Mouse (Mus musculus): ENCODE measurements around the gene Lbr.

Gene Lbr

GRCm38 (mm10) chr1:181842781-181843180, at the start of gene Lbr:
TSS of gene Lbr (minus strand) at chr1:181843046.
- DNase-seq (ENCODE audit: extremely low spot score, low read depth, low spot score) = no peak

DNA sequence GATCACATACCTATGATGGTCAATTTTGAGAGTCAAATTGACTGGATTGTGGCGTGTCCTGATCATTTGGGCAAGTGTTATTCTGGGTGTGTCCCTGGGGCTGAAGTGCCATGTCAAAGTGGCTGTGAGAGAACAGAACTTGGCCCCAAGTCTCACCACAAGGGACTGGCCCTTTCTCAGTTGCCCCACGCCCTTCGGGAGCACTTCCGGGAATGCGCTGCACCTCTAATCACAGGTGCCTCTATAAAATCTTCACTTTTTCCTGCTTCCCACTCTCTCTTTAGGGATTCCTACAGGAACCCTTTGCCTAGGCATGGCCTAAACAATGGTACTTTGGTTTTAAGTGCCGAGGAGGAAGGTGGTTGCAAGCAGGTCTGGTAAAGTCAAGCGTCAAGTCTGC, 46.8 kb upstream of the Lbr start:
- DNase-seq (ENCODE audit: extremely low spot score, low read depth, low spot score) = no peak

DNA sequence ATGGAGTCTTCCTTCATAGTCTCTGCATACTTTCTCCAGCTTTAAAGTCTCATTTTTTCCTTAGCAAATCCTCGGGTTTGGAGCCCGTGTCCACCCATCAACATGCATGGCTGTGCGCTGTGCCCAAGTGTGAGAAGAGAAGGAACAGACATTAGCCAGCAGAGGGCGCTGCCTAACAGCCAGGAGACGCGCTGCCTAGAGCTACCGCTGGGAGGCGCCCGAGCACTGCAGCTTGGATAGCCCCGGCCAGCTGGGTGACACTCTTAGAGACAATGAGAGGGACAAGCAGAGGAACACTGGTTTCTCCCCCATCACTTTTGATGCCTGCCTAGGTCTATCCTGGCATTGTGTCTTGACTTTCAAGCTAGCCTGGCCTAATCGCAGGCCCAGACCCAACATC, 46.0 kb upstream of the Lbr start:
- peak; percentile 47 for DNase-seq (ENCODE audit: extremely low spot score, low read depth, low spot score)

DNA sequence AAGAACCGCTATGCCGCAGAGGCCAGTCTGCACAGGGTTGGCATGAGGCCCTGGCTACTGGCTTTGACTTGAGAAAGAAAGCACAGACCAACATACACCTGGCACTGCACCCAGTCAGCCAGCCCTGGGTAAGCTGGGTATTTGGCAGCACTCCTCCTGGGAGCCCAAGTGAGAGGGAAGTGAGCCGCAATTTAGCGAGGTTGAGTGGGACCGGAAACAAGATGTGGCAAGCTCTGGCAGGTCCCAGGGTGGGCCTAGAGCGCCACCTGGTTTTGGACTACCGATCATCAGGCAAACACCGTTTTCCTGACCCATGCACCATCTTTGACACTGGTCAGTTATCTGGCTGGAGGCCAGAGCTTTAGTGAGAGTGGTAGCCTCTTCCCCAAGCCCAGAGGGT, 38.7 kb upstream of the Lbr start:
- no peak for DNase-seq (ENCODE audit: extremely low spot score, low read depth, low spot score)

DNA sequence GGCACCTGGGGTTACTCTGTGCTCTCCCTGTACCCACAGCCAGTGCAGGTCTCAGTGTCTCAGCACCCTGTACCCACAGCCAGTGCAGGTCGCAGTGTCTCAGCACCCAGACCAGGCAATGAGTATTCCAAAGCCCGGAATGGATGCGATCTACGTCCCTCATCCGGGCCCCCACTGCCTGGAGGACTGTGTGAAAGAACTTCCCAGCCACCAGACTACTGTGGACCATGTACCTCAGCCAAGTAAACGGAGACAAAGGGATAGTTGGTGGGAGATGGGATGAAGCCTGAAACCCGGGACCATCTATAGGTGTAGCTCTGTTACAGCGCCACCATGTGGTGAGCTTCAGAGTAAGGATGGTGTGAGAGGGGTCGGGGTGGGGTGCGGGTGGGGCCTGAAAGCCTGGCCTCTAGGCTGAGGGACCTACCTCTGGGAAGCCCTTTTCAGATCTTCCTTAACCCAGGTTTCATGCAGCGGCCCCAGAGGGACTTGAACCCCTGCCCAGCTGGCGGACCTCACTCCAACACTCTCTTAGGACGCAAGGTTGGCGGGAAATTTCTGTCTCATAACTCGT, 38.0 kb upstream of the Lbr start:
- no peak for DNase-seq (ENCODE audit: extremely low spot score, low read depth, low spot score)

GRCm38 (mm10) chr1:181878436-181878835, 35.6 kb upstream of the Lbr start:
- no peak for DNase-seq (ENCODE audit: extremely low spot score, low read depth, low spot score)

GRCm38 (mm10) chr1:181877088-181877487, 34.2 kb upstream of the Lbr start:
- DNase-seq (ENCODE audit: extremely low spot score, low read depth, low spot score) = no peak

DNA sequence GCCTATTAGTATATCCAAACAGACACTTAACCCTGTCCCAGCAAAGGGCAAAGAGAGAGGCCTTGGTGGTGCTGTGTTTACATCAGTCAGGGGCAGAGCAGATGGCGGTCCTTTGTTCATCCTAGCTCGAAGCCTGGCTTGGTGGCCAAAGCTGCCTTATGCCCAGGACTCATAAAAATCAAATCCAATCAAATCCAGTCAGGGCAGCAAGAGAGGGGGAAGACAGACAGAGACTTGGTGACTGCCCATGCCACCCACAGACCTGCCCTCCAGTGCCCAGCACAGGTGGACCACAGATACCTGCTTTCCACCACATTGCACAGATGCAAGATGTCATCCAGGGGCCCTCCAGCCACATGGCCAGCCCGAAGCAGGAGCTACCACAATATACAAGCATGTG, 33.8 kb upstream of the Lbr start:
- DNase-seq (ENCODE audit: extremely low spot score, low read depth, low spot score) = no peak

GRCm38 (mm10) chr1:181873086-181873920, 30.5 kb upstream of the Lbr start:
- no peak for DNase-seq (ENCODE audit: extremely low spot score, low read depth, low spot score)

DNA sequence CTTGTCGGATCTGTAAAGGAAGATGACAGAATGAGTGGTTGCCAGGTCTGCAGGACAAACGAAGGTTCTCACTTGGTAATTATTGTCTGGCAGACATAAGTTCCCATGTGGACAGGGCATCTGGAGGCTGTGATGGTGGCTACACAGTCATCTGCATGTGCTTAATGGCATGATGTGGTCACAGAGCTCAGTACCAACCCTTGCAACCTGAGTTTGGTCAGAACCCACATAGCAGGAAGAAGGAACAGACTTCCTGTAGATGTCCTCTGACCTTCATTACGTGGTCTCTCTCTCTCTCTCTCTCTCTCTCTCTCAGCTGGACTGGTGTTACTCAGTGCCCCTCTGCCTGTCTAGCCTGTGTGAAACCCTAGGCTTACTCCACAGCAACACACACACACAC, 29.8 kb upstream of the Lbr start:
- DNase-seq (ENCODE audit: extremely low spot score, low read depth, low spot score) = no peak

DNA sequence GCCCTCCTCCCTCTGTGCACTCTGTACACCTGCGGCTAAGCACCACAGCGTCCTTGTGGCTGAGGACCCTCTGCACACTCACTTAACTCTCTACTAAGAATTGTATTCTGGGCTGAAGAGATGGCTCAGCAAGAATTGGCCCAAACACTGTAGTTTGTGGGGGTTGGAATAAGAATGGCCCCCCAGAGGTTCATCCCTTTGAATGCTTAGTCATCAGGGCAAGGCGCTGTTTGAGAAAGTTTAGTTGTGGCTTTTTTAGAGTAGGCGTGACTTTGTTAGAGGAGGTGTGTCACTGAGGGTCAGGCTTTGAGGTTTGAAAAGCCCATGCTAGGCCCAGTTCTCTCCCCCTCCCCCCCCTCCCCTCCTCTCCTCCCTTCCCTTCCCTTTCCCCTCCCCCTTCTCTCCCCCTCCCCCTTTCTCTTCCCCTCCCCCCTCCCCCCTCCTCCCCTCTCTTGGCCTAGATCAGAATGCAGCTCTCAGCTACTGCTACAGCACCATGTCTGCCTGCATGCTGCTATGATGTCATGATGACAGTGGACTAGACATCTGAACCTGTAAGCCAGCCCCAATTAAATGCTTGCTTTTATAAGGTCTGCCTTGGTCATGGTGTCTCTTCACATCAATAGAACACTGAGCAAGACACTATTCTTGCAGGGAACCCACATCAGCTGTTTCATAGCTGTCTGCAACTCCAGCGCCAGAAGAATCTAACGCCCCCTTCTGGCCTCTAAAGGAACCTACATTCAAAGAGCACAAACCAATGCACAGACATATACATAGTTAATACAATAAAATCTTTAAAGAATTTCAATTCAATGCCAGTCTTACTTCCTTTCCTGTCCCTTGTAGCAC, 23.8 kb upstream of the Lbr start:
- no peak for DNase-seq (ENCODE audit: extremely low spot score, low read depth, low spot score)

- no peak for DNase-seq (ENCODE audit: extremely low spot score, low read depth, low spot score)
These were observed 23.0 kb upstream of the Lbr start for GRCm38 (mm10) chr1:181865863-181866216.

DNA sequence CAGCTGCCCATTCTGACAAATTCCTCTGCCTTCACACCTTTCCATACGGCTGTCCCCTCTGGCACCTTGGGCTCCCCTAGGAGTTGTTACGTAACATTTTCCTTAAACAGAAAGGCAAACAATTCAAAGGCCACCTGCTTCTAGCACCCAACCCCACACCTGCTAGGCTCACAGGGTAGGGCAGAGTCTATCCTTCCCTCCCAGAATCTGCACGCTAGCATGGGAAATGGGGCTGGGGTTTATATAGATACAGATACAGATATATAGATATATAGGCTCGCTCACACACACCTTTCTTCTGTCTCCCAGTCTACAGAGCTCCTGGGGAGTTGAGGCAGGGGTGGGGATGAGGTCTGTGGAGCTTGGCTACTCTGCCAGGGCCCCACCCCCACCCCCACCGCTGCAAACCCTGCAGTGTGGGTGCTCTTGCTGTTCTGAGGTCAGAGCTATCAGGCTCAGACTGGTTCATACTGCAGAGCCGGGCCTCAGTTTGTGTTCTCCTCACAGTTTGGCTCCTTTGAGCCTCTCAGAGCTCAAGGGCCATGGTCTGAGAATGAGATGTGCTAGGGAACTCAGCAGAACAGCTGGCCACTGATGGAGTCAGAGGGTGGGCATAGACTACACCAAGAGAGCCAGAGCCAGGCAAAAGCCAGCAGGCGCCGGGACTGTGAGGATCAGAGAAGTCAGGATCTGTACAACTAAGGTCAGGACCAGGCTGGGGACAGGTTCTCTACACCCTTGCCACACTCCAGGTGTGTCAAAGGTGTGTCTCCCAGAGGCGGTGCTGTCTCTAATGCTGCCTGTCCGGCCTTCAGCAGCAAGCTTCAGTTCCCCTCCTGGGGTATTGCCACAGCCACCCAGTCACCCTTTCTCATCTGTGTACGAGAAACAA, 22.4 kb upstream of the Lbr start:
- no peak for DNase-seq (ENCODE audit: extremely low spot score, low read depth, low spot score)

DNA sequence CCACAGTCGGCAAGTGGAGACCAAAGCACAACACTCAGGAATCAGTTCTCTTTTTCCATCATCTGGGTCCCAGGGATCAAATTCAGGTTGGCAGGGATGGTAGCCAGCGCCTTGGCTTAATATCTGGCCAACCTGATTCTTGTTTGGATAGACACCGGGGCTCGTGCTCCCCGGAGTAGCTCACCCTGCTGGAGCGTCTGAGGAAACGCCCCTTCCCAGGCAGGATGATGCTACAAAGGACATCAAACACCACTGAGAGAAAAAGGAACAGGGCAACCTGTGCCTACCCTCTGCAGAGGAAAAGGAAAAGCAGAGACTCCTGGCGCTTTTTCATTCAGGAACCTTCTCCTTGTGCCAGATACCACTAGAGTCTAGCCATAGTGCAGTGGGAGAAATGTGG, 20.6 kb upstream of the Lbr start:
- no peak for DNase-seq (ENCODE audit: extremely low spot score, low read depth, low spot score)

DNA sequence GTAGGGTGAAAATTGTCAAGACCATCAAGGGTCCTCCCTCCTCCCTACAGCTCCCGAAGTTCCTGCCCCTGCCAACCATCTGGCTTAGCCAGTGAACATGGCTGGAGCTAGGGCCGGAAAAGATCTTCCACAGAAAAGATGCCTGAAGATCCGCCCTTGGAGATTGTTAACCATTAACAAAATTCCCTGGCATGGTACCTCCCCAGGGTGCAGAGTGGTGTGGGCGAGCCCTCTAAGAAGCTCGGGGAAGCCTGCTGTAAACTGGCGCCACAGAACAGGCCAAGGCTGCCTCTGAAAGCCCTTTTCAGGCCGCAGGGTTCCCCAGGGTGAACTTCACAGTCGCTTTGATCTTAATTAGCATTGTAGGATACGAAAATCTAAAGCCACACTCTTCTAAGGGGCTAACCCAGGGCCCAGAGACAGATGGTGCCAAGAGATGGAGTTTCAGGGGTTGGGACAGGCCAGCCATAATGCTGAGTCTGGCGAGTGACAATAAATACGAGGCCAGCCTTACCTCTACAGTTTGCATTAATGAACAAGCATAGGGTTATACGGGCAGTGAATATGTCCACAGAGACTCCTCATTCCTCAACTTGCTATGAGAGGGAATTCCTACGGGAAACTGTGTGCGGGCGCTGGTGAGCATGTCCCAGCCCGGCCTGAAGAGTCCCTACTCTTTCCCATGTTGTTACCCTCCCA, 20.0 kb upstream of the Lbr start:
- no peak for DNase-seq (ENCODE audit: extremely low spot score, low read depth, low spot score)

DNA sequence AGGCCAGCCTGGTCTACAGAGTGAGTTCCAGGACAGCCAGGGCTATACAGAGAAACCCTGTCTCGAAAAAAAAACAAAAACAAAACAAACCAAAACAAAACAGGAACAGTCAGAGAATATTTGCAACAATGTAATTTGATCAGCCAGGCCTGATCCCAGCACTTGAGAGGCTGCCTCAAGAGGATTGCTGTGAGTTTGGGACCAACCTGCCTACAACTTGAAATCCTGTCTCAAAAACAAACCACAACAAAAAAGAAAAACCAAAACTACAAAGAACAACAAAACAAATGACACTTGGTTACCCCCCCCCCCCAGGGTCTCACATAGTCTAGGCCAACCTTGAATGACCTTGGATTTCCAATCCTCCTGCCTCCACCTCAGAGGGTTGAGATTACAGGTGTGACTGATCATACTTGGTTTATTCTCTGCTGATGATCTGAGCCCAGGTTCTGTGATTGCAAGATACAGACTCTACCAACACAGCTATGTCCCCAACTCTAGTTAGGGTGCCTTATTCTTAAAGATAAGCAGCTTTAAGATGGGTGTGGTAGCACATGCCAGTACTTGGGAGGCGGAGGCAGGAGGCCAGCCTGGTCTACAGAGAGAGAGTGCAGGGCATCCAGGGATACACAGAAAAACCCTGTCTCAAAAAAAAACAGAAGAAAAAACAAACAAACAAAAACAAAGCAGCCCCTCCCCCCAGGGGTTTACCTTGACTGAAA, 18.5 kb upstream of the Lbr start:
- no peak for DNase-seq (ENCODE audit: extremely low spot score, low read depth, low spot score)

- no peak for DNase-seq (ENCODE audit: extremely low spot score, low read depth, low spot score)
These were observed 17.8 kb upstream of the Lbr start for GRCm38 (mm10) chr1:181860659-181861058.

GRCm38 (mm10) chr1:181856329-181856728, 13.5 kb upstream of the Lbr start:
- DNase-seq (ENCODE audit: extremely low spot score, low read depth, low spot score) = no peak

- no peak for DNase-seq (ENCODE audit: extremely low spot score, low read depth, low spot score)
These were observed 12.0 kb upstream of the Lbr start for GRCm38 (mm10) chr1:181854829-181855228.

Data from hindlimb bud, embryonic 11.5 days (tissue).